Mouse (Mus musculus): ENCODE measurements around the gene Ralgds. TPM values are rescaled to one million over a fixed set of nuclear protein-coding genes. Genes with fewer than 3 reads are reported as not detected.
A peak's percentile ranks its signal among the peaks of the same experiment; 100 is the strongest.
"Not testable (repeated sequence)": the region's sequence is repeated elsewhere in the genome, so short reads cannot be mapped to it uniquely, and the experiment has no call there.

Ralgds gene
- total and polyA plus RNA-seq, 3 experiments, result 4.1 to 11.4 (median 6.6) TPM

DNA sequence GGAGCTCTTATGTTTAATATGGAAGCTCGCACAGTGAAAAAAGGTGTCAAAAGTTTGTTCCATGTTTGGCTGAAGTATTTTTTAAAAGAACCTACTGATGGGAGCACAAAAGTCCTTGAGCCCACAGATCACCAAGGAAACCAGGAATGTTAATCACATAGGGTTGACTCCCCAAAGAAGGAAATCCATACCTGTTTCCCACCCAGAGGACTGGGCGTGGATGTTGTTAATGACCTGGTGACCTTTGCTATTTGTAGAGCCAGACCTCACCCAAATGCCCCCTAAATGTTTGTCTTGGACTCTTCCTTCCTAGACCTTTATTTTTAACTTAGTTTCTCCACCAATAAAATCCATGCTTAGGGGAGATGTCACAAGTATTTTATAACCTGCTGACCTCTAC lies 42.3 kb upstream of the Ralgds start:
- Histone ChIP-seq H3K4me2 (ENCODE audit: insufficient read depth, low read depth, poor library complexity, severe bottlenecking) (no peak overlapping the region), H3K27ac (ENCODE audit: insufficient read depth, low read depth) (no peak overlapping the region), H3K4me3 (replicated peaks in 1 of 3; ENCODE audit: low read depth in 2 of 3, low read length in 2 of 3, poor library complexity in 1 of 3) (no peak overlapping the region), H3K9me3 (replicated peaks; ENCODE audit: low read length) (peaks cover 2% of the 10 kb centered on the region), H3K79me2 (replicated peaks; ENCODE audit: control insufficient read depth, extremely low read depth, insufficient read depth, poor library complexity, severe bottlenecking) (peaks cover 14% of the 10 kb centered on the region), H3K9ac (ENCODE audit: insufficient read depth, low read depth) (no peak overlapping the region), H3K36me3 (replicated peaks in 1 of 2; ENCODE audit: control insufficient read depth in 1 of 2, insufficient read depth in 1 of 2, low read length in 1 of 2) (peaks cover 18 to 42% of the 10 kb centered on the region in 2 experiments), H3K4me1 (ENCODE audit: control insufficient read depth in 1 of 2, insufficient read depth in 2 of 2) (peaks cover 11 to 21% of the 10 kb centered on the region in 2 experiments), H3K27me3 (replicated peaks) (peaks cover 14% of the 10 kb centered on the region)
- in situ Hi-C loops (cut with MboI; ENCODE audit: low pct_ligation_motif_present, low pct_unique_long_range_greater_than_20kb, low sequenced_read_pairs) (no loop called here), dilution Hi-C loops (cut with MboI; ENCODE audit: extremely low pct_ligation_motif_present, extremely low pct_unique_long_range_greater_than_20kb, low sequenced_read_pairs) (no loop called here)
- DNase-seq (ENCODE audit: extremely low read depth), result no peak
- TF ChIP-seq NRF1 (IDR thresholded peaks at IDR 0.05; ENCODE audit: low read depth, low read length) (no peak), ZC3H11A (IDR thresholded peaks at IDR 0.05; ENCODE audit: low read depth, low read length) (no peak), CTCF (conservative IDR thresholded peaks at IDR 0.05 in 1 of 2, IDR thresholded peaks at IDR 0.05 in 1 of 2; ENCODE audit: low read depth in 2 of 2, low read length in 2 of 2) (no peak), KAT2A (IDR thresholded peaks at IDR 0.05; ENCODE audit: insufficient replicate concordance, low read length) (no peak), POLR2AphosphoS2 (IDR thresholded peaks at IDR 0.05; ENCODE audit: low read depth, low read length) (no peak), RCOR1 (conservative IDR thresholded peaks at IDR 0.05; ENCODE audit: low read depth, low read length) (no peak), TCF12 (IDR thresholded peaks at IDR 0.05; ENCODE audit: low read depth, low read length) (no peak), USF1 (IDR thresholded peaks at IDR 0.05; ENCODE audit: low read depth, low read length) (no peak), USF2 (conservative IDR thresholded peaks at IDR 0.05; ENCODE audit: low read depth, low read length) (no peak), EP300 (IDR thresholded peaks at IDR 0.05; ENCODE audit: low read length) (no peak), CHD2 (IDR thresholded peaks at IDR 0.05; ENCODE audit: low read length) (no peak), MYC (IDR thresholded peaks at IDR 0.05; ENCODE audit: low read depth, low read length) (no peak)

- H3K27ac ChIP-seq (ENCODE audit: insufficient read depth, low read depth); H3K27me3 ChIP-seq (replicated peaks); H3K4me3 ChIP-seq (replicated peaks in 1 of 3; ENCODE audit: low read depth in 2 of 3, low read length in 2 of 3, poor library complexity in 1 of 3); in situ Hi-C loops (cut with MboI; ENCODE audit: low pct_ligation_motif_present, low pct_unique_long_range_greater_than_20kb, low sequenced_read_pairs); DNase-seq (ENCODE audit: extremely low read depth); H3K4me2 ChIP-seq (ENCODE audit: insufficient read depth, low read depth, poor library complexity, severe bottlenecking); H3K9me3 ChIP-seq (replicated peaks; ENCODE audit: low read length); H3K9ac ChIP-seq (ENCODE audit: insufficient read depth, low read depth); dilution Hi-C loops (cut with MboI; ENCODE audit: extremely low pct_ligation_motif_present, extremely low pct_unique_long_range_greater_than_20kb, low sequenced_read_pairs): not testable (repeated sequence)
- peaks cover 18 to 42% of the 10 kb centered on the region in 2 experiments for H3K36me3 ChIP-seq (replicated peaks in 1 of 2; ENCODE audit: control insufficient read depth in 1 of 2, insufficient read depth in 1 of 2, low read length in 1 of 2)
- H3K79me2 ChIP-seq (replicated peaks; ENCODE audit: control insufficient read depth, extremely low read depth, insufficient read depth, poor library complexity, severe bottlenecking), result peaks cover 14% of the 10 kb centered on the region
- peaks cover 8 to 15% of the 10 kb centered on the region in 2 experiments for H3K4me1 ChIP-seq (ENCODE audit: control insufficient read depth in 1 of 2, insufficient read depth in 2 of 2)
Measured at GRCm38 (mm10) chr2:28472011-28472410, 40.9 kb upstream of the Ralgds start.

- H3K4me3 ChIP-seq (replicated peaks in 1 of 3; ENCODE audit: low read depth in 2 of 3, low read length in 2 of 3, poor library complexity in 1 of 3); in situ Hi-C loops (cut with MboI; ENCODE audit: low pct_ligation_motif_present, low pct_unique_long_range_greater_than_20kb, low sequenced_read_pairs); H3K4me2 ChIP-seq (ENCODE audit: insufficient read depth, low read depth, poor library complexity, severe bottlenecking); H3K9ac ChIP-seq (ENCODE audit: insufficient read depth, low read depth); DNase-seq (ENCODE audit: extremely low read depth); dilution Hi-C loops (cut with MboI; ENCODE audit: extremely low pct_ligation_motif_present, extremely low pct_unique_long_range_greater_than_20kb, low sequenced_read_pairs); H3K79me2 ChIP-seq (replicated peaks; ENCODE audit: control insufficient read depth, extremely low read depth, insufficient read depth, poor library complexity, severe bottlenecking); H3K27ac ChIP-seq (ENCODE audit: insufficient read depth, low read depth); H3K36me3 ChIP-seq (replicated peaks in 1 of 2; ENCODE audit: control insufficient read depth in 1 of 2, insufficient read depth in 1 of 2, low read length in 1 of 2); H3K9me3 ChIP-seq (replicated peaks; ENCODE audit: low read length); H3K4me1 ChIP-seq (ENCODE audit: control insufficient read depth in 1 of 2, insufficient read depth in 2 of 2): not testable (repeated sequence)
- H3K27me3 ChIP-seq (replicated peaks), result peaks cover 10% of the 10 kb centered on the region
- TF ChIP-seq ZNF384 (IDR thresholded peaks at IDR 0.05; ENCODE audit: low read depth, low read length), result peak; percentile 84
Measured at GRCm38 (mm10) chr2:28477993-28478392, 34.9 kb upstream of the Ralgds start.

Measured in CH12.LX (cell line).